Mouse (Mus musculus): ENCODE data around the gene Dnaaf2. TPM values are rescaled to one million over a fixed set of nuclear protein-coding genes. Genes with fewer than 3 reads are reported as not detected.

Gene Dnaaf2
- 4.2 and 4.5 TPM in 2 replicates for polyA plus RNA-seq (2015; fragmentation: Nextera tagmentation; extraction: Ambion mirVana)

DNA sequence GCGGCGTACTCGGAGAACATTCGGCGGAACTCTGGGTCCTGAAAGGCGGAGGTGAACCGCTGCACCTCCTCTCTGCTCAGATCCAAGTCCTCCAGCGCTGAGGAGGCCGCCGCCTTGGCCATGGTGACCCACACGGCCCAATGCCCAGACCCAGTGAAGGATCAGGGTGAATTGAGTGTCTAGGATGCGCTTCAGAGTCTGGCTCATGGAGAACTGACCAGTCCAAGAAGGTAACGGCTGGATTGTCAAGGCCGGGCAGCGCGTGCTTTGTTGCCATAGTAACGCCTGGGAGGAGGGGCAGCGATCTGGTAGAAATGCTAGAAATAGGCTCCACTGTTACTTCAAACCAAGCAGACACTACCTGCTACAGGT lies at the start of gene Dnaaf2:
Gene Dnaaf2, minus strand, starts transcription at position 266 of the 372 bp plus-strand sequence.
- Histone ChIP-seq H3K4me3 (ENCODE audit: low read depth, low read length) (peak within 1 kb of the TSS; percentile 100), H3K4me1 (ENCODE audit: control insufficient read depth, low read depth, low read length) (peaks cover 18% of the 10 kb centered on the region), H3K9ac (ENCODE audit: low read depth, low read length) (peak within 1 kb of the TSS; percentile 82), H3K36me3 (ENCODE audit: control insufficient read depth, insufficient read depth) (peaks cover 16% of the 10 kb centered on the region), H3K27me3 (ENCODE audit: control insufficient read depth, insufficient read depth, low read depth, low read length) (no peaks in the 10 kb centered on the region), H3K4me2 (ENCODE audit: low read depth, low read length) (peak within 1 kb of the TSS; percentile 98), H3K9me3 (replicated peaks; ENCODE audit: control insufficient read depth, low read length) (no peaks in the 10 kb centered on the region), H3K27ac (ENCODE audit: low read length) (peak within 1 kb of the TSS; percentile 91)
- peak; percentile 37 for ATAC-seq (ENCODE audit: low read depth)
- under 1% methylated on average over 18 of the region's 18 CpGs for WGBS (ENCODE audit: insufficient replicate concordance)

- Histone ChIP-seq H3K27ac (ENCODE audit: low read length) (no peak overlapping the region), H3K4me2 (ENCODE audit: low read depth, low read length) (peak overlapping the region; percentile 93), H3K27me3 (ENCODE audit: control insufficient read depth, insufficient read depth, low read depth, low read length) (no peaks in the 10 kb centered on the region), H3K9ac (ENCODE audit: low read depth, low read length) (peak overlapping the region; percentile 75), H3K4me3 (ENCODE audit: low read depth, low read length) (peak overlapping the region; percentile 73), H3K36me3 (ENCODE audit: control insufficient read depth, insufficient read depth) (no peaks in the 10 kb centered on the region), H3K4me1 (ENCODE audit: control insufficient read depth, low read depth, low read length) (peaks cover 8% of the 10 kb centered on the region), H3K9me3 (replicated peaks; ENCODE audit: control insufficient read depth, low read length) (no peaks in the 10 kb centered on the region)
- 0% methylated on average over 60 of the region's 64 CpGs for WGBS (ENCODE audit: insufficient replicate concordance)
- peak; percentile 82 for ATAC-seq (ENCODE audit: low read depth)
Observed at GRCm38 (mm10) chr12:69241771-69242431, 43.7 kb upstream of the Dnaaf2 start.

DNA sequence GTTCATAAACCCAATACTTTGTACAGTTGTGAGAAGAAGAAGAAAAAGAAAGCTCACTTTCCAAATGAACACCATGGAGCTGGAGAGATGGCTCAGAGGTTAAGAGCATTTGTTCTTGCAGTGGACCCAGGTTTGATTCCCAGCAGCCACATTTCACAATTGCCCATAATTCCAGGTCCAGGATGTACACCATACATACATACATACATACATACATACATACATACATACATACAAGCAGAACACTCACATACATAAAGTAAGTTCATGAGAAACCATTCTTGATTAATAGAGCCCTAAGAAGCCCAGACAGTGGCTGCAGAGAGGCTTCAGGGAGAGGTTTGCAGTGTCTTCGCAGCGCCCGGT lies 43.2 kb upstream of the Dnaaf2 start:
- H3K4me2 ChIP-seq (ENCODE audit: low read depth, low read length) = peak overlapping the region; percentile 93
- peak overlapping the region; percentile 75 for H3K9ac ChIP-seq (ENCODE audit: low read depth, low read length)
- no peaks in the 10 kb centered on the region for H3K9me3 ChIP-seq (replicated peaks; ENCODE audit: control insufficient read depth, low read length)
- WGBS (ENCODE audit: insufficient replicate concordance) = 2% methylated on average over 3 of the region's 3 CpGs
- no peak overlapping the region for H3K27ac ChIP-seq (ENCODE audit: low read length)
- H3K4me3 ChIP-seq (ENCODE audit: low read depth, low read length) = peak overlapping the region; percentile 73
- no peak for ATAC-seq (ENCODE audit: low read depth)
- H3K36me3 ChIP-seq (ENCODE audit: control insufficient read depth, insufficient read depth) = no peaks in the 10 kb centered on the region
- H3K27me3 ChIP-seq (ENCODE audit: control insufficient read depth, insufficient read depth, low read depth, low read length) = no peaks in the 10 kb centered on the region
- peaks cover 8% of the 10 kb centered on the region for H3K4me1 ChIP-seq (ENCODE audit: control insufficient read depth, low read depth, low read length)

DNA sequence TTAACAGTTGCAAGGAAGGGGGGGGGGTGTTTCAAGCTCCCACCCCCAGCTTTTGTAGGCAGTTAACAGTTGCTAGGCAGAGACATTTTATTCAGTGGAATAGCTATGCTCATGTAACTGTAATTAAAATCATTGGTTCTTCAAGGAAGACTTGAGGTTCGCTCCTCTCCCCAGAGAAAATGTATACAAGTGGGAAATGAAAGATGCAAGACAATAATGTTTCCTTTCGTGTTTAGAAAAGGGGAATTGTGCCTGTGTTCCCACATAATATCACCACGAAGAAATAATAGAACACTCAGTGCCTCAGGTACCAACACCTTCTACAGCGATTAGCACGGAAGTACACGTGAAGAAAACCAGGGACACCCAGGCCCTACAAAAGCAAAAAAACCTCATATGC lies 42.6 kb upstream of the Dnaaf2 start, which contains the start of gene Klhdc1:
Gene Klhdc1, plus strand, starts transcription at position 301 of the 400 bp plus-strand sequence.
- Histone ChIP-seq H3K9me3 (replicated peaks; ENCODE audit: control insufficient read depth, low read length) (no peaks in the 10 kb centered on the region), H3K4me2 (ENCODE audit: low read depth, low read length) (peak within 1 kb of the TSS; percentile 93), H3K27ac (ENCODE audit: low read length) (no peak within 1 kb of the TSS), H3K9ac (ENCODE audit: low read depth, low read length) (peak within 1 kb of the TSS; percentile 75), H3K4me3 (ENCODE audit: low read depth, low read length) (peak within 1 kb of the TSS; percentile 73), H3K36me3 (ENCODE audit: control insufficient read depth, insufficient read depth) (no peaks in the 10 kb centered on the region), H3K27me3 (ENCODE audit: control insufficient read depth, insufficient read depth, low read depth, low read length) (no peaks in the 10 kb centered on the region), H3K4me1 (ENCODE audit: control insufficient read depth, low read depth, low read length) (peaks cover 8% of the 10 kb centered on the region)
- 50% methylated on average over 6 of the region's 6 CpGs for WGBS (ENCODE audit: insufficient replicate concordance)
- ATAC-seq (ENCODE audit: low read depth) = no peak

- Histone ChIP-seq H3K27ac (ENCODE audit: low read length) (no peak overlapping the region), H3K9ac (ENCODE audit: low read depth, low read length) (no peak overlapping the region), H3K4me1 (ENCODE audit: control insufficient read depth, low read depth, low read length) (peaks cover 8% of the 10 kb centered on the region), H3K27me3 (ENCODE audit: control insufficient read depth, insufficient read depth, low read depth, low read length) (no peaks in the 10 kb centered on the region), H3K4me3 (ENCODE audit: low read depth, low read length) (no peak overlapping the region), H3K9me3 (replicated peaks; ENCODE audit: control insufficient read depth, low read length) (no peaks in the 10 kb centered on the region), H3K36me3 (ENCODE audit: control insufficient read depth, insufficient read depth) (no peaks in the 10 kb centered on the region), H3K4me2 (ENCODE audit: low read depth, low read length) (no peak overlapping the region)
- no peak for ATAC-seq (ENCODE audit: low read depth)
- 35% methylated on average over 3 of the region's 3 CpGs for WGBS (ENCODE audit: insufficient replicate concordance)
Observed at GRCm38 (mm10) chr12:69238284-69238683, 40.1 kb upstream of the Dnaaf2 start.

- WGBS (ENCODE audit: insufficient replicate concordance) = 75% methylated on average over 6 of the region's 6 CpGs
- H3K27me3 ChIP-seq (ENCODE audit: control insufficient read depth, insufficient read depth, low read depth, low read length) = no peaks in the 10 kb centered on the region
- H3K36me3 ChIP-seq (ENCODE audit: control insufficient read depth, insufficient read depth) = no peaks in the 10 kb centered on the region
- no peaks in the 10 kb centered on the region for H3K4me1 ChIP-seq (ENCODE audit: control insufficient read depth, low read depth, low read length)
- no peak overlapping the region for H3K27ac ChIP-seq (ENCODE audit: low read length)
- no peak overlapping the region for H3K4me3 ChIP-seq (ENCODE audit: low read depth, low read length)
- no peak overlapping the region for H3K4me2 ChIP-seq (ENCODE audit: low read depth, low read length)
- no peaks in the 10 kb centered on the region for H3K9me3 ChIP-seq (replicated peaks; ENCODE audit: control insufficient read depth, low read length)
- ATAC-seq (ENCODE audit: low read depth) = no peak
- no peak overlapping the region for H3K9ac ChIP-seq (ENCODE audit: low read depth, low read length)
Observed at GRCm38 (mm10) chr12:69235782-69236181, 37.6 kb upstream of the Dnaaf2 start.

GRCm38 (mm10) chr12:69229251-69229650 lies 31.0 kb upstream of the Dnaaf2 start:
- no peak overlapping the region for H3K27ac ChIP-seq (ENCODE audit: low read length)
- H3K36me3 ChIP-seq (ENCODE audit: control insufficient read depth, insufficient read depth) = no peaks in the 10 kb centered on the region; the same call in 1 of the 2 replicates
- no peak overlapping the region for H3K4me3 ChIP-seq (ENCODE audit: low read depth, low read length)
- H3K27me3 ChIP-seq (ENCODE audit: control insufficient read depth, insufficient read depth, low read depth, low read length) = no peaks in the 10 kb centered on the region
- WGBS (ENCODE audit: insufficient replicate concordance) = 43% methylated on average over 2 of the region's 2 CpGs
- H3K9me3 ChIP-seq (replicated peaks; ENCODE audit: control insufficient read depth, low read length) = no peaks in the 10 kb centered on the region
- peaks cover 11% of the 10 kb centered on the region for H3K4me1 ChIP-seq (ENCODE audit: control insufficient read depth, low read depth, low read length)
- no peak overlapping the region for H3K9ac ChIP-seq (ENCODE audit: low read depth, low read length)
- no peak overlapping the region for H3K4me2 ChIP-seq (ENCODE audit: low read depth, low read length)
- ATAC-seq (ENCODE audit: low read depth) = no peak

DNA sequence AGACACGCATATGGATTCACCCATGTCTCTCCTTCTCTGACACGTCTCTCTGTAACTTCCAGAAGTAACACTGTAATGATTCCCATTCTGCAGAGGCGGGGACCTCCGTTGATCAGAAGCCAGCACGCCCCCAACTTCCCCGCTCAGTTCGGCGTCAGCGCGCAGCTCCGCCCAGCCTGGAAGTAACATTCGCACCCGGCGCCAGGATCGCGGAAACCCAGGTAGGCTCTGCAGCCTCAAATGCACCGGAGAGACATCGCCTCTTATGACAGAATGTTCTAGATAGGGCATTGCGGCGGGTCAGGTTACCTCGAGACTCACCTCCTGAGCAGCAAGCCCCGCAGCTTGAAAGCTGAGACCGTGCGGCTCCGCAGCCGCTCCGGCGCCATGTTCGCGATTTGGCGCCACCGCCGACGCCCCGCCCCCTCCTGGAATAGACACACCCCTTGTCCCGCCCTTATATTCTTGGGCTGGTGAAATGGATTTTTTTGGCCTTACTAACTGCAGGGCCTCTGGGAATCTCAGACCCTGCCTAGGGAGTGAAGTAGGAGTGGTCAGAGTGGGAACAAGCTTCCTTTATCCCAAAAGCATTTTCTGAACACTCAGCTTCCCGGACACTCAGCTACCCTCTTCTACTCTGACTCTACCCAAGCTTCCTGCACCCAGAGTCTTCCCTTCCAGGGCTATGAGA lies 29.7 kb upstream of the Dnaaf2 start, which contains the start of gene Pole2:
Gene Pole2, minus strand, starts transcription at position 420 of the 691 bp plus-strand sequence.
- Histone ChIP-seq H3K27ac (ENCODE audit: low read length) (peak within 1 kb of the TSS; percentile 81), H3K9me3 (replicated peaks; ENCODE audit: control insufficient read depth, low read length) (no peaks in the 10 kb centered on the region), H3K36me3 (ENCODE audit: control insufficient read depth, insufficient read depth) (no peaks in the 10 kb centered on the region; the same call in 1 of the 2 replicates), H3K4me2 (ENCODE audit: low read depth, low read length) (peak within 1 kb of the TSS; percentile 81), H3K4me1 (ENCODE audit: control insufficient read depth, low read depth, low read length) (peaks cover 11% of the 10 kb centered on the region), H3K4me3 (ENCODE audit: low read depth, low read length) (peak within 1 kb of the TSS; percentile 87), H3K9ac (ENCODE audit: low read depth, low read length) (peak within 1 kb of the TSS; percentile 82), H3K27me3 (ENCODE audit: control insufficient read depth, insufficient read depth, low read depth, low read length) (no peaks in the 10 kb centered on the region)
- ATAC-seq (ENCODE audit: low read depth) = peak; percentile 95
- under 1% methylated on average over 37 of the region's 37 CpGs for WGBS (ENCODE audit: insufficient replicate concordance)
